Mouse (Mus musculus) lung, postnatal 0 days (tissue): Measurements from ENCODE around the gene 1700102P08Rik. TPM values are rescaled to one million over a fixed set of nuclear protein-coding genes. Genes with fewer than 3 reads are reported as not detected.
A peak's percentile ranks its signal among the peaks of the same experiment; 100 is the strongest.

Source experiments
- ATAC-seq: fragments of 200-750 bp; cut with Nextera tagmentation; 2 replicates; pipeline ENCODE4 v1.8.0; 2017; ENCODE audit warnings: moderate library complexity
- DNase-seq: peaks from one replicate; pipeline ENCODE4 v3.0.0-alpha.2; 2016; ENCODE audit warnings: low spot score
- H3K27ac ChIP-seq: fragments of 300-500 bp; sonication (generic); 2 replicates; pipeline ENCODE4 v1.5.1; 2014; ENCODE audit warnings: antibody characterized with exemption, mild to moderate bottlenecking, low read length, mixed read lengths
- H3K27me3 ChIP-seq: fragments of 300-500 bp; sonication (generic); replicated peaks from 2 replicates; pipeline ENCODE4 v1.6.1; 2014; ENCODE audit warnings: low read length, mixed read lengths; ENCODE audit not compliant: insufficient read depth
- H3K36me3 ChIP-seq: fragments of 300-500 bp; sonication (generic); 2 replicates; pipeline ENCODE4 v1.6.1; 2014; ENCODE audit warnings: low read length, mixed read lengths; ENCODE audit not compliant: insufficient read depth
- H3K4me1 ChIP-seq: fragments of 300-500 bp; sonication (generic); 2 replicates; pipeline ENCODE4 v1.6.1; 2014; ENCODE audit warnings: antibody characterized with exemption, low read depth, low read length, mixed read lengths; ENCODE audit not compliant: insufficient read depth
- H3K4me2 ChIP-seq: fragments of 300-500 bp; sonication (generic); replicated peaks from 2 replicates; pipeline ENCODE4 v1.6.1; 2014; ENCODE audit warnings: low read depth, mild to moderate bottlenecking, low read length, moderate library complexity, mixed read lengths
- H3K4me3 ChIP-seq: fragments of 300-500 bp; sonication (generic); 2 replicates; pipeline ENCODE4 v1.5.1; 2014; ENCODE audit warnings: low read depth, low read length
- H3K9ac ChIP-seq: fragments of 300-500 bp; sonication (generic); replicated peaks from 2 replicates; pipeline ENCODE4 v1.6.1; 2014; ENCODE audit warnings: low read depth, mild to moderate bottlenecking
- H3K9me3 ChIP-seq: fragments of 300-500 bp; sonication (generic); 2 replicates; pipeline ENCODE4 v1.6.1; 2016; ENCODE audit warnings: low read length, mixed read lengths
- CTCF ChIP-seq: IDR thresholded peaks from 2 replicates; pipeline ENCODE4 v1.5.1; 2016; ENCODE audit warnings: antibody characterized with exemption, mild to moderate bottlenecking
- EP300 ChIP-seq: IDR thresholded peaks from 2 replicates; pipeline ENCODE4 v1.6.1; 2016; ENCODE audit warnings: antibody characterized with exemption, mild to moderate bottlenecking, control low read depth
- WGBS: fragments of 180-500 bp; shearing (Covaris S2); extraction: QIAGEN DNeasy Blood & Tissue Kit; methylation state at CpG from one replicate; pipeline ENCODE4 v1.1.7; 2014; 5-methylcytosine and 5-hydroxymethylcytosine counted together
- polyA plus RNA-seq: library from polyadenylated mRNA; unstranded; fragments of >200 nt; fragmentation: Nextera tagmentation; extraction: Ambion mirVana; gene quantifications from 2 replicates; pipeline ENCODE4 v1.2.1, GENCODE M21; 2015

Gene 1700102P08Rik
- polyA plus RNA-seq, 1 experiment from 2014 or later = 0.35 TPM

GRCm38 (mm10) chr9:108401186-108401960 is 8.8 kb downstream of the 1700102P08Rik start:
- Histone ChIP-seq H3K9ac (no peak overlapping the region), H3K36me3 (no peaks in the 10 kb centered on the region), H3K9me3 (no peaks in the 10 kb centered on the region), H3K27me3 (no peaks in the 10 kb centered on the region), H3K4me2 (no peak overlapping the region), H3K27ac (no peak overlapping the region), H3K4me1 (no peaks in the 10 kb centered on the region; the same call in 1 of the 2 replicates), H3K4me3 (no peak overlapping the region)
- TF ChIP-seq CTCF = no peak
- TF ChIP-seq EP300 = no peak
- DNase-seq (no peak), ATAC-seq (no peak)
- WGBS = 57% methylated on average over 7 of the region's 7 CpGs

GRCm38 (mm10) chr9:108403081-108403480 is 10.5 kb downstream of the 1700102P08Rik start:
- no peak for DNase-seq
- no peak overlapping the region for H3K4me2 ChIP-seq
- WGBS = 62% methylated on average over 4 of the region's 4 CpGs
- H3K9ac ChIP-seq = no peak overlapping the region
- H3K4me3 ChIP-seq = no peak overlapping the region
- H3K27me3 ChIP-seq = no peaks in the 10 kb centered on the region
- H3K9me3 ChIP-seq = no peaks in the 10 kb centered on the region
- no peak overlapping the region for H3K27ac ChIP-seq
- no peak for ATAC-seq
- H3K4me1 ChIP-seq = no peaks in the 10 kb centered on the region; the same call in 1 of the 2 replicates
- TF ChIP-seq CTCF = no peak
- TF ChIP-seq EP300 = no peak
- no peaks in the 10 kb centered on the region for H3K36me3 ChIP-seq

GRCm38 (mm10) chr9:108404451-108404850 is 11.8 kb downstream of the 1700102P08Rik start:
- Histone ChIP-seq H3K9ac (no peak overlapping the region), H3K4me3 (no peak overlapping the region), H3K4me1 (no peaks in the 10 kb centered on the region; the same call in 1 of the 2 replicates), H3K27ac (no peak overlapping the region), H3K9me3 (no peaks in the 10 kb centered on the region), H3K36me3 (no peaks in the 10 kb centered on the region), H3K27me3 (no peaks in the 10 kb centered on the region), H3K4me2 (no peak overlapping the region)
- no peak for TF ChIP-seq EP300
- no peak for TF ChIP-seq CTCF
- DNase-seq (peak; percentile 20), ATAC-seq (no peak)
- 74% methylated on average over 8 of the region's 8 CpGs for WGBS

GRCm38 (mm10) chr9:108409535-108409934 is 16.9 kb downstream of the 1700102P08Rik start:
- Histone ChIP-seq H3K27ac (no peak overlapping the region), H3K4me2 (no peak overlapping the region)

GRCm38 (mm10) chr9:108411381-108411942 is 18.9 kb downstream of the 1700102P08Rik start:
- Histone ChIP-seq H3K4me2 (no peak overlapping the region), H3K27me3 (no peaks in the 10 kb centered on the region), H3K27ac (no peak overlapping the region), H3K4me1 (no peaks in the 10 kb centered on the region), H3K4me3 (no peak overlapping the region), H3K36me3 (no peaks in the 10 kb centered on the region), H3K9me3 (no peaks in the 10 kb centered on the region), H3K9ac (no peak overlapping the region)
- DNase-seq (no peak), ATAC-seq (no peak)
- 79% methylated on average over 9 of the region's 9 CpGs for WGBS
- no peak for TF ChIP-seq CTCF
- no peak for TF ChIP-seq EP300

More at GRCm38 (mm10) chr9:108409535-108409934, 16.9 kb downstream of the 1700102P08Rik start:
- ATAC-seq = peak; percentile 66
- H3K4me1 ChIP-seq = no peaks in the 10 kb centered on the region
- no peak overlapping the region for H3K9ac ChIP-seq
- TF ChIP-seq CTCF = no peak
- peak; percentile 43; the same call in 1 of the 2 replicates for TF ChIP-seq EP300
- no peak overlapping the region for H3K4me3 ChIP-seq
- WGBS = 63% methylated on average over 4 of the region's 4 CpGs
- DNase-seq = peak; percentile 67
- no peaks in the 10 kb centered on the region for H3K27me3 ChIP-seq
- no peaks in the 10 kb centered on the region for H3K36me3 ChIP-seq
- H3K9me3 ChIP-seq = no peaks in the 10 kb centered on the region

- WGBS = 74% methylated on average over 1 of the region's 1 CpGs
- Histone ChIP-seq H3K4me2 (no peak overlapping the region), H3K36me3 (no peaks in the 10 kb centered on the region), H3K4me3 (no peak overlapping the region), H3K9me3 (no peaks in the 10 kb centered on the region), H3K27me3 (no peaks in the 10 kb centered on the region), H3K9ac (no peak overlapping the region), H3K4me1 (no peaks in the 10 kb centered on the region), H3K27ac (no peak overlapping the region)
- peak; percentile 44 for DNase-seq
- no peak for ATAC-seq
- TF ChIP-seq EP300 (no peak), CTCF (peak; percentile 54)
These were observed 19.6 kb downstream of the 1700102P08Rik start for GRCm38 (mm10) chr9:108412221-108412620.
